Comparison of ENCODE assay signal across 12 mouse cellular contexts in genomic region chr8:87234336-87234735, GRCm38 (mm10).
A peak's percentile ranks its signal among the peaks of the same experiment; 100 is the strongest.
DNase-seq lines count a peak whose midpoint lies in the region; ATAC-seq lines count a peak whose summit lies in the region.
"Had no signal": no experiment of that assay in that cellular context is flagged by ENCODE, and none has a peak within 500 bp of the region (broad histone marks: within the 10 kb centered on the region; RNA-seq: fewer than 3 reads in every experiment).

No protein-coding gene starts in this region.

- ATAC-seq in hindbrain, embryonic 11.5 days (ENCODE audit: low FRiP score) = peak; percentile 48
- ATAC-seq in midbrain, embryonic 16.5 days = peak; percentile 11; the same call in 1 of the 2 replicates
- ATAC-seq: activated CD4-positive, CD25-positive, alpha-beta regulatory T cell, adult 4 months had no signal

- 0 out of 2 replicates have a peak, but pooled peaks cover 2% of the 10 kb centered on the region for H3K27me3 ChIP-seq in hindbrain, embryonic 11.5 days (ENCODE audit: control insufficient read depth, insufficient read depth, low read length)
- no peaks in the 10 kb centered on the region for H3K27me3 ChIP-seq in midbrain, embryonic 16.5 days (ENCODE audit: control insufficient read depth, insufficient read depth, low read depth, low read length)

- no peak overlapping the region for H3K4me3 ChIP-seq in hindbrain, embryonic 11.5 days (ENCODE audit: low read depth, low read length)
- no peak overlapping the region for H3K4me3 ChIP-seq in midbrain, embryonic 16.5 days (ENCODE audit: low read depth, low read length)
- H3K4me3 ChIP-seq: erythroblast, embryonic 14.5 days; myocyte had no signal

- no peaks in the 10 kb centered on the region for H3K36me3 ChIP-seq in hindbrain, embryonic 11.5 days (ENCODE audit: control insufficient read depth, insufficient read depth, low read length)
- H3K36me3 ChIP-seq in midbrain, embryonic 16.5 days (ENCODE audit: control insufficient read depth, insufficient read depth, low read length) = no peaks in the 10 kb centered on the region

- no peak overlapping the region for H3K9ac ChIP-seq in hindbrain, embryonic 11.5 days (ENCODE audit: low read depth, low read length)
- no peak overlapping the region for H3K9ac ChIP-seq in midbrain, embryonic 16.5 days (ENCODE audit: low read depth, low read length)

- peaks cover 15% of the 10 kb centered on the region for H3K4me1 ChIP-seq in hindbrain, embryonic 11.5 days (replicated peaks; ENCODE audit: control insufficient read depth, insufficient read depth, low read length)
- peaks cover 35% of the 10 kb centered on the region for H3K4me1 ChIP-seq in midbrain, embryonic 16.5 days (ENCODE audit: control insufficient read depth, insufficient read depth, low read length)

- 48% methylated on average over 5 of the region's 5 CpGs for WGBS in hindbrain, embryonic 11.5 days
- 35% methylated on average over 5 of the region's 5 CpGs for WGBS in midbrain, embryonic 16.5 days

- peak overlapping the region; percentile 51; the same call in 1 of the 2 replicates for H3K27ac ChIP-seq in hindbrain, embryonic 11.5 days (ENCODE audit: low read depth, low read length)
- H3K27ac ChIP-seq in midbrain, embryonic 16.5 days (ENCODE audit: low read length) = no peak overlapping the region

- no peak overlapping the region for H3K4me2 ChIP-seq in hindbrain, embryonic 11.5 days (replicated peaks; ENCODE audit: low read depth, low read length)
- H3K4me2 ChIP-seq in midbrain, embryonic 16.5 days (ENCODE audit: low read length) = no peak overlapping the region

- H3K9me3 ChIP-seq in hindbrain, embryonic 11.5 days (ENCODE audit: control insufficient read depth, low read length) = no peaks in the 10 kb centered on the region
- no peaks in the 10 kb centered on the region for H3K9me3 ChIP-seq in midbrain, embryonic 16.5 days (replicated peaks; ENCODE audit: control insufficient read depth, low read length, poor library complexity, severe bottlenecking)

- peak; percentile 24 for DNase-seq in embryo, embryonic 10 days (ENCODE audit: low spot score)
- no peak for DNase-seq in embryo, embryonic 9.5 days (ENCODE audit: extremely low spot score)
- DNase-seq in cerebellum, adult 18-20 months = peak; percentile 83 to 86
- DNase-seq in hindbrain, embryonic 11.5 days (ENCODE audit: low spot score) = peak; percentile 61
- DNase-seq in frontal cortex, postnatal 36 days (ENCODE audit: low spot score in 2 of 2) = no peak
- DNase-seq in kidney, postnatal 14 days = no peak
- DNase-seq in testis, postnatal 10 days (ENCODE audit: low spot score) = no peak
- DNase-seq: heart, postnatal 4 days had no signal

Comparison
In these comparisons a context has a peak if more than half of its experiments do, and no peak if none do; other contexts are left out.
1. DNase-seq: peak in embryo, embryonic 10 days (single experiment), cerebellum, adult 18-20 months (2 of 2) and hindbrain, embryonic 11.5 days (single experiment); none in embryo, embryonic 9.5 days (single experiment), frontal cortex, postnatal 36 days (0 of 2), kidney, postnatal 14 days (single experiment) and testis, postnatal 10 days (single experiment).